Mouse (Mus musculus) Muller cell, postnatal 12 days (primary cell): Measurements from ENCODE around the gene Ankrd13a.
A peak's percentile ranks its signal among the peaks of the same experiment; 100 is the strongest.

Experiments
- DNase-seq: peaks from one replicate; pipeline ENCODE4 v3.0.0-alpha.2; 2015; ENCODE audit errors: inconsistent ontology term

The Ankrd13a gene

GRCm38 (mm10) chr5:114774403-114775051 lies at the start of gene Ankrd13a:
TSS of gene Ankrd13a (plus strand) at chr5:114774677.
- peak; percentile 94 for DNase-seq

DNA sequence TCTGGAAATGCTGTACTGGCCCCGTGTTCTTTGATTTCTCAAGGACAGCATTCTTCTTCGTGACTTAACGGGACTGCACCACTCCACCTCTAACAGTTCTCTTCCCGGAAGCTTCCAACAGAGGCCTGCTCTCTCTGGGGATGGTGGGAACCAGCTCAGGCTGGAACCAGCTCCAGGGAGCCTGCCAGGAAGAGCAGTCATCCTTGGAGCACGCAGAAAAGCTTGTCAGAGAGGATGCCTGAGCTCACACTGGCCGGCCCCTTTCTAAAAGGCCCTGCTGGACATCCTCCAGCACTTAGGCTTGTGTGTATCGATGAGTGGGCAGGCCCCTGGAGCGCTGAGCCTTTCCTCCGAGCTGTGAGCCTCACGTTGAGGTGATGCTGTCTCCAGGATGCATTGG lies 46.3 kb upstream of the Ankrd13a start:
- peak; percentile 64 for DNase-seq

DNA sequence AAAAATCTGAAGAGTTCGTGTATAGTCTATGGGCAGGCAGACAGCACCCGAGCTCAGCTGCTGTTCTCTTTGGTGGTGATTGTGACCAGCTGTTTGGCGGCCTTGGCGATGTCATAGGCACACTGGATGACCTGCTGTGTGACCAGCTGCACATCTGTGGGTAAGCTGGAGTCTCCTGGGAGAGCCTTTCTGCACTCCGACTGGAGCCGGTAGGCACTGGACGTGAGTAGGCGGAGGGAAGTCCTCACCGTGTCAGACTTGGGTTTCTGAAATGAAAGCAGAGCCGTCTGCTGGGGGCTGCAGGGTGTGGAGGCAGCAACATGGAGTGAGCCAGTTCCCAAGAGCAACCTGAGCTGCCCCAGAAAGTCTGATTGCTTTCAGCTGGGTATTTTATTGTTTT lies 44.3 kb upstream of the Ankrd13a start:
- no peak for DNase-seq

DNA sequence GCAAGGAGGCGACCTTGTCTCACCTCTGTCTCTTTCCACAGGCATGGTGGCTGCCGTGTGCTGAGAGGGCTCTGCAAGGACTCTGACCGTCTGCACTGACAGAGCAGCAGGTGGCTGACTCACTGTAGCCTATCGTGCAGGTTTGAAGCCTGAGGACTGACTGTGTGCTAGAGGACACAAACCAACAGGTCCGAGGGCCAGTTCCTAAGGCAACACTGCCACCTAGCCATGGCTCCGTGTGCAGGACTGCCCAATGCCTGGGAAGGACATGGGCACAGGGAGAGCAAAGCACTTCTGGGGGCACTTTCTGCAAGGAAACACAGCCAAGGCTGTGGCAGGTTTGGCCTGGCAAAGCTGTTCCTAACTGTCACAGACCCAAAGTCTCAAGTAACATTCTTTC lies 43.0 kb upstream of the Ankrd13a start:
- no peak for DNase-seq

GRCm38 (mm10) chr5:114731969-114732368 lies 42.5 kb upstream of the Ankrd13a start:
- no peak for DNase-seq

DNA sequence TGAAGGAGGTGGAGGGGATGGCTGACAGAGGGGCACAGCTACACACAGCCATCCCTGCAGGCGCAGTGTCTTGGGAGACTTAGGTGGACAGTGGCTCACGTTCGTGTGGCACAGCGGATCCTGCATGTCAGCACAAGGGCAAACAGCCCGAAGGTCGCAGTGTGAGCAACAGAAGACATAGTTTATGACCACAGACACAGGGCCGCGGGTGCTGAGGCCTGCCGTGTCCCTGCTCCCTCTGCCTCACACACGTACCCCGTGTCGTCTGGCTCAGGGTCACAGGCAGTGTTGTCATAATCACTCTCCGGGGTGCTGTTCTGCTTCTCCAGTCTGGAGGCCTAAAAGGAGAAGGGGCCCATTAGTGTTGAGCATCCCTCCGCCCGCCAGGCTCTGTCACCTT lies 40.9 kb upstream of the Ankrd13a start:
- no peak for DNase-seq

DNA sequence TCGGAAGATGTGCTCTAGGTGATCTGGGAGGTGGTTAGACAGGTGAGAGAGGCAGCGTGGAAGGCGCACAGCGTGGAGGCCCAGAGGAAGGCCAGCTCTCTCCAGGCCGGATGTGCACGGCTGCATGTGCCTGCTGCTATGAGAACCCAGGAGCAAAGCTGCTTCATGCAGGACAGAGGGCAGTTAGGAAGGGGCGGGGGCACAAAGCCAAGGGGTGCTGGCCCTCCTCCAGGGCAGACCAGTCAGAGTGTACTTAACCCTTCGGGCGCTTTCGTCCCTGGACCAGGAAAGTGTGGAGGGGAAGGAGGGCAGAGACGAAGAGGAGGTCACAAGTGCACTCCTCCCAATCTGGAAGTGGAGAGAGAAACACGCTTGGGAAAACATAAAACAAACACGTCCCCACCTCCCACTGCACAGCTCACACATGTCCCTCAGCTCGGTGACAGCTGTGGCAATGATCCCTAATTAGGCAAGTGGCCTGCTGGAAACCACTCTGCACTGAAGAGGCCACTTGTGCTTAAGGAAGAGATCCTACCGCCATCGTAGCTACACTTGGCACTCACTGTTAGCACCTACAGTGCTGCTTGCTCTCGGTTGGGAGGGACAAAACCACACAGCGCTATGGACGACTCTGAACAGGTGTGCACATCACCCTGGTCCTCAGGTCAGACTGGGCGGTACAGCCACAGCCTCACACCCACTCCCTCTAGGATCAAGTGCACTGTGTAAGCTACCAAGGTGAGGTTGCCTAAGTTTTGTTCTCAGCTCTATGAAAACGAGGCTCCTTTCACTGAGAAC lies 37.2 kb upstream of the Ankrd13a start:
- no peak for DNase-seq

- no peak for DNase-seq
Measured at GRCm38 (mm10) chr5:114738707-114739241, 35.7 kb upstream of the Ankrd13a start.

GRCm38 (mm10) chr5:114740595-114740994 lies 33.9 kb upstream of the Ankrd13a start:
- DNase-seq, result no peak

DNA sequence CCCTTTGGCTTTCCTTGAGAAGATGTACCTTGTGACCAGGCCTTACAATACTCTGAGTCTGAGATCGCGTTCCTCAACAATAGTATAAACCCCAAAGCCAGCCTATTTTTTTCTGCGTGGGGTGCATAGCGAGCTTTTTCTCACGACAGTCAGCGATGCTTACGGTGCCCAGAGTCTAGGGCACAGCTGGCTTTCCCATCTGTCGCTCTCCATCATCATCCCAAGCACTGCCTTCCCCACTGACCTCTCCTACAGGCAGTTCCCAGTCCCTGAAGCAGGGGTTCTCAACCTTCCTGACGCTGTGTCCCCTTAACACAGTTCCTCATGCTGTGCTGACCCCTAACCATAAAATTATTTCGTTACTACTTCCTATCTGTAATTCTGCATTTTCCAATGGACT lies 31.9 kb upstream of the Ankrd13a start:
- no peak for DNase-seq

DNA sequence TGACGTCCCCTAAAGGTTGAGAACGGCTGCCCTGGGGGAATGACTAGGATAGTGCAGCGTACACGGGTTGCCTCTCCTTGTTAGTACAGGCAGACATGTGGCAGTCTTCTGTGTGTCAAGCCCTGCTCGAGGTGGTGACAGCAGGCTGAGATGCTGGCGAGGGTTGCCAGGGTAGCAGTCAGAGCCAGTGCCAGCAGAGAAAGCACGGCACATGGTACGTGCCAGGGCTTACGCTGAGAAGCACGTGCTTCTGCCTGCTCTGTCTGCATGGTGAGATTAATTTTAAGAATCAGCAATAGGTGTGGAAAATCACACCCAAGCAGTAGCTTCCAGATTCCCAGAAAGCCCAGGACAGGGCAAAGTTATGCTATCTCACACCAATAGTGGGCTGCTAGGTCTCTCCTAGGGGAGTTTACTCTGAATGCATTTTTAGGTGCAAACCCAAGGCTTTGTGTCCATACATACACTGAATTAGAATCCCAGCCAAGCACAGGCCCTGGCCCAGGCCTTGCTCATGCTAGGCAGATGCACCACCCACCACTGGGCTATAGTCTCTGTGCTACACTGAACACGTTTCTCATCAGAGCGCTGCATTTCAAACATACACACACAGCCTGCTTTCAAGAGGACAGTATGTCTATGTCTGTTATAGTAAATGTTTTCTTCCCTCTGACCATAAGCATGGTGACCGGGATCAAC lies 31.3 kb upstream of the Ankrd13a start:
- no peak for DNase-seq

DNA sequence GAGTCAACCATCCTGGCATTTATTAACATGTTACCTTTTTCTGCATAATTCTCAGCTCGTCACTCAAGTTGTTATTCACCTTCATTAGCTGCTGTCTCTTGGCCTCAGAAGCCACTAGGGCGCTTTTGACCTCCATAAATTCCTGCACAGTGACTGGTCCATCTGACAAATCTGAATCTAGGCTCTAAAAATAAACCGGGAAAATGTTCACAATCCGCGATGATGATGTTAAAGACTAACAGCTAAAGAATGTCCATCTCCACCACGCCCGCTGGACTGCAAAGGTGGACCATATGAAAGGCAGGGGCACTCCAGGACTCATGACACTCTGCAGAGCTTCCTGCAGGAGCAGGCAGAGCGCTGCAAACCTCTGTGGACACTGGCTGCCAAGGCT lies 30.8 kb upstream of the Ankrd13a start:
- DNase-seq, result peak; percentile 52

- DNase-seq, result no peak
Measured at GRCm38 (mm10) chr5:114745581-114745980, 28.9 kb upstream of the Ankrd13a start.

DNA sequence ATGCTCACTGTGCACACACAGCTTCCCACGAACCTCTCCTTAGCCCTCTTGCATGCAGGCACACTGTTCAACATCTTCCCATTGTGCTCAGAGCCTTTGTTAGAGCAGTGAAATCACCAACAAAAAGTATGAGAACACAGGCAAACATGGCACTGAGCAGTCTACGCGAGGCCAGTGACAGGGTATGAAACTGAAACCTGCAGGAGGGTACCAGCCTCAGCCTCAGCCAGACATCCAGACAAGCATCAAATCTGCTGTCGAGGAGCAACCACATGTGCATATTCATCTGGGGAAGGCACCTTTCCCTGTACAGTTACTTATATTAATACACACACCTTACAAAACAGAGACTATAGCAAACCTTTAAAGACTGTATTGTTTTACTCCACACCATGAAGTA lies 27.6 kb upstream of the Ankrd13a start:
- no peak for DNase-seq

GRCm38 (mm10) chr5:114747521-114747920 lies 27.0 kb upstream of the Ankrd13a start:
- no peak for DNase-seq

- no peak for DNase-seq
Measured at GRCm38 (mm10) chr5:114750325-114750724, 24.2 kb upstream of the Ankrd13a start.

GRCm38 (mm10) chr5:114752397-114752796 lies 22.1 kb upstream of the Ankrd13a start:
- DNase-seq, result no peak

- DNase-seq, result no peak
Measured at GRCm38 (mm10) chr5:114753384-114753783, 21.1 kb upstream of the Ankrd13a start.

- no peak for DNase-seq
Measured at GRCm38 (mm10) chr5:114759536-114760090, 14.9 kb upstream of the Ankrd13a start.

- no peak for DNase-seq
Measured at GRCm38 (mm10) chr5:114761980-114762379, 12.5 kb upstream of the Ankrd13a start.

GRCm38 (mm10) chr5:114764812-114765735 lies 9.4 kb upstream of the Ankrd13a start:
- no peak for DNase-seq
